In the genomic region with DNA sequence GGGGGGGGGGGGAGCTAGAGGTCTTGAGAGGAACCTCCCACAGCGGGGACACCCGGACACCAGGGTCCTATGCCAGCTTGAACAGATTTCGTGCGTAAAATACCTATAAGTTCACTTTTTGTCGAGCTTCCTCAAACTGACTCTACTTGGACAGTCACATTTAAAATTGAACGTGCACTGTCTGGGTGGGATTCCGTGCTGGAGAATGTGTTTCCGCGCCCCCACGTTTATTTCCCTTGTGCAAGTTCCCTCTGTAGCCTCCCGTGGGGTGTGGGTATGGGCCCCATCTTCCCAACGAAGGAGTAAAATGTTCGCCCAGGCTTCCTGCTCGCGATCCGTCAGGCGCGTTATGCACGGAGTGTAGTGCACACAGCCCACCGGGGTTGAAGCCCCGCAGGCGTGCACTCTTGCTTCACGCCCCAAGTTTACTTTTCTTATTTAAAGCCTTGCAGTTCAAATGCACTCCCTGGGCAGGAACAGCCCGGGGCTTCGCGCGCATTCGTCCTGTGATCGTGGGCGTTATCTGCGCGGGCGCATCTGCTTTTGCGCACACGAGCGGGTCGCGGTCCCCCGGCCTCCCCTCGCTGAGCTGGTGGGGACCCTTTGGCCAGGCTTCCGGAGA, we compare ENCODE assay signal across 7 mouse cellular contexts.
DNase-seq lines count a peak whose midpoint lies in the region; TF ChIP-seq lines count a peak whose summit lies in the region.

No protein-coding gene starts in this region.

- intact Hi-C loops in gastrocnemius, postnatal 36 days (cut with DNase I) = no loop called here

- 0 out of 2 replicates have a peak overlapping the region, but pooled peaks have one; percentile 0 for H3K9ac ChIP-seq in ES-E14 (ENCODE audit: insufficient read depth, low read depth, low read length, poor library complexity, severe bottlenecking)

- peak; percentile 50 for DNase-seq in ES-E14 (ENCODE audit: low read depth, low spot score)
- DNase-seq in hindbrain, embryonic 10.5 days (ENCODE audit: low spot score) = peak; percentile 41
- DNase-seq in gastrocnemius, postnatal 36 days = no peak
- DNase-seq in urinary bladder, adult 2 months (ENCODE audit: low spot score) = no peak
- DNase-seq in thymus, adult 2 months = no peak

- H3K9me3 ChIP-seq in E14TG2a.4 (ENCODE audit: low read length) (no peaks in the 10 kb centered on the region), ES-E14 (ENCODE audit: control insufficient read depth, insufficient read depth, low read depth, low read length) (no peaks in the 10 kb centered on the region)
- H3K9me3 ChIP-seq in hindbrain, embryonic 10.5 days = no peaks in the 10 kb centered on the region
- H3K9me3 ChIP-seq in megakaryocyte, embryonic 14.5 days = no peaks in the 10 kb centered on the region

- TF ChIP-seq CTCF in E14TG2a.4 (conservative IDR thresholded peaks at IDR 0.05; ENCODE audit: low read length) = no peak
- no peak for TF ChIP-seq CTCF in thymus, adult 2 months (IDR thresholded peaks at IDR 0.05; ENCODE audit: borderline replicate concordance, control insufficient read depth, extremely low read depth, insufficient read depth, low read length, poor library complexity)

- under 1% methylated on average over 41 of the region's 41 CpGs for whole genome bisulfite sequencing in hindbrain, embryonic 10.5 days
- 3% methylated on average over 41 of the region's 41 CpGs for WGBS in thymus, adult 2 months

- no peak overlapping the region for H3K27ac ChIP-seq in ES-E14 (ENCODE audit: insufficient read depth, low read depth, low read length, poor library complexity, severe bottlenecking)
- peak overlapping the region; percentile 76 for H3K27ac ChIP-seq in hindbrain, embryonic 10.5 days
- no peak overlapping the region for H3K27ac ChIP-seq in thymus, adult 2 months (ENCODE audit: control insufficient read depth, insufficient read depth, low read length)

- peaks cover 15% of the 10 kb centered on the region; the same call in 1 of the 2 replicates for H3K4me1 ChIP-seq in E14TG2a.4 (replicated peaks; ENCODE audit: low read depth, low read length)
- H3K4me1 ChIP-seq in ES-E14 (ENCODE audit: control insufficient read depth in 2 of 2, insufficient read depth in 2 of 2, low read length in 2 of 2, poor library complexity in 1 of 2) = peaks cover 0 to 4% of the 10 kb centered on the region in 2 experiments; a peak in 1 of 4 replicates
- peaks cover 22% of the 10 kb centered on the region for H3K4me1 ChIP-seq in hindbrain, embryonic 10.5 days (replicated peaks)
- H3K4me1 ChIP-seq in megakaryocyte, embryonic 14.5 days = peaks cover 17% of the 10 kb centered on the region
- H3K4me1 ChIP-seq in thymus, adult 2 months (replicated peaks; ENCODE audit: control insufficient read depth, insufficient read depth, low read length) = 0 out of 2 replicates have a peak, but pooled peaks cover 3% of the 10 kb centered on the region

- H3K27me3 ChIP-seq in E14TG2a.4 (ENCODE audit: insufficient read depth, low read length) = peaks cover 9% of the 10 kb centered on the region
- H3K27me3 ChIP-seq in hindbrain, embryonic 10.5 days (ENCODE audit: insufficient read depth, poor library complexity, severe bottlenecking) = peaks cover 18% of the 10 kb centered on the region
- H3K27me3 ChIP-seq in megakaryocyte, embryonic 14.5 days (replicated peaks) = peaks cover 16% of the 10 kb centered on the region
- H3K27me3 ChIP-seq in thymus, adult 2 months (ENCODE audit: control insufficient read depth, insufficient read depth, low read length) = no peaks in the 10 kb centered on the region; the same call in 1 of the 2 replicates

- H3K36me3 ChIP-seq in E14TG2a.4 (ENCODE audit: insufficient read depth, low read length) (no peaks in the 10 kb centered on the region), ES-E14 (ENCODE audit: control insufficient read depth, insufficient read depth, low read length, poor library complexity, severe bottlenecking) (no peaks in the 10 kb centered on the region)
- H3K36me3 ChIP-seq in hindbrain, embryonic 10.5 days = no peaks in the 10 kb centered on the region
- H3K36me3 ChIP-seq in megakaryocyte, embryonic 14.5 days (replicated peaks; ENCODE audit: low read length) = no peaks in the 10 kb centered on the region
- no peaks in the 10 kb centered on the region for H3K36me3 ChIP-seq in thymus, adult 2 months (ENCODE audit: control insufficient read depth, insufficient read depth, low read length)

- TF ChIP-seq POLR2A in thymus, adult 2 months (IDR thresholded peaks at IDR 0.05; ENCODE audit: control insufficient read depth, extremely low read depth, insufficient read depth, low read length, poor library complexity) = no peak

- H3K4me3 ChIP-seq in E14TG2a.4 (replicated peaks; ENCODE audit: low read length) = peak overlapping the region; percentile 73
- peak overlapping the region; percentile 24 to 47 for H3K4me3 ChIP-seq in ES-E14 (ENCODE audit: insufficient read depth in 1 of 2, low read depth in 1 of 2, low read length in 2 of 2, poor library complexity in 1 of 2, severe bottlenecking in 1 of 2)
- H3K4me3 ChIP-seq in hindbrain, embryonic 10.5 days = peak overlapping the region; percentile 62
- peak overlapping the region; percentile 87 for H3K4me3 ChIP-seq in megakaryocyte, embryonic 14.5 days (replicated peaks)
- no peak overlapping the region for H3K4me3 ChIP-seq in thymus, adult 2 months (ENCODE audit: control insufficient read depth, insufficient read depth, low read length)

- in situ Hi-C loops in ES-E14 (cut with MboI; ENCODE audit: low sequenced_read_pairs in 2 of 2, unreplicated experiment in 2 of 2) = loop anchor here (10.0 to 25.0 kb wide), 2 partner anchors 109 to 236 kb away; no protein-coding TSS in a partner anchor

TF ChIP-seq in ES-E14, 5 proteins besides CTCF, POLR2A, EP300 and RAD21:
- TF ChIP-seq CHD2 (IDR thresholded peaks at IDR 0.05; ENCODE audit: low read depth, low read length) = no peak
- TF ChIP-seq ZNF384 (IDR thresholded peaks at IDR 0.05; ENCODE audit: low read depth, low read length) = no peak
- TF ChIP-seq HCFC1 (IDR thresholded peaks at IDR 0.05; ENCODE audit: borderline replicate concordance, insufficient read depth, low read length) = no peak
- TF ChIP-seq MAFK (IDR thresholded peaks at IDR 0.05; ENCODE audit: insufficient read depth, low read depth, low read length) = no peak
- TF ChIP-seq ZC3H11A (IDR thresholded peaks at IDR 0.05; ENCODE audit: borderline replicate concordance, low read depth, low read length) = no peak

Comparison
In these comparisons a context has a peak if more than half of its experiments do, and no peak if none do; other contexts are left out.
1. DNase-seq: peak in ES-E14 (single experiment) and hindbrain, embryonic 10.5 days (single experiment); none in gastrocnemius, postnatal 36 days (0 of 2), urinary bladder, adult 2 months (single experiment) and thymus, adult 2 months (single experiment).